Mouse (Mus musculus) midbrain, embryonic 14.5 days (tissue): ENCODE results near the gene Apopt1. TPM values are rescaled to one million over a fixed set of nuclear protein-coding genes. Genes with fewer than 3 reads are reported as not detected.

ENCODE experiments used
- ATAC-seq: fragments of 200-750 bp; cut with Nextera tagmentation; 2 replicates; pipeline ENCODE4 v1.8.0; 2017; ENCODE audit warnings: moderate number of reproducible peaks, moderate library complexity; ENCODE audit not compliant: low FRiP score, low TSS enrichment
- DNase-seq: peaks from one replicate; pipeline ENCODE4 v3.0.0-alpha.2; 2015
- H3K27ac ChIP-seq: fragments of 300-500 bp; sonication (generic); replicated peaks from 2 replicates; pipeline ENCODE4 v1.5.1; 2014; ENCODE audit warnings: mild to moderate bottlenecking, low read depth, low read length, moderate library complexity
- H3K27me3 ChIP-seq: fragments of 300-500 bp; sonication (generic); 2 replicates; pipeline ENCODE4 v1.6.1; 2014; ENCODE audit warnings: low read length, control low read depth, mixed read lengths; ENCODE audit not compliant: control insufficient read depth, insufficient read depth
- H3K36me3 ChIP-seq: fragments of 300-500 bp; sonication (generic); 2 replicates; pipeline ENCODE4 v1.6.1; 2014; ENCODE audit warnings: low read length, control low read depth; ENCODE audit not compliant: control insufficient read depth, insufficient read depth
- H3K4me1 ChIP-seq: fragments of 300-500 bp; sonication (generic); 2 replicates; pipeline ENCODE4 v1.6.1; 2014; ENCODE audit warnings: mild to moderate bottlenecking, antibody characterized with exemption, low read length, control low read depth; ENCODE audit not compliant: control insufficient read depth, insufficient read depth
- H3K4me2 ChIP-seq: fragments of 300-500 bp; sonication (generic); 2 replicates; pipeline ENCODE4 v1.6.1; 2014; ENCODE audit warnings: mild to moderate bottlenecking, low read length, moderate library complexity
- H3K4me3 ChIP-seq: fragments of 300-500 bp; sonication (generic); replicated peaks from 2 replicates; pipeline ENCODE4 v1.5.1; 2014; ENCODE audit warnings: low read depth, low read length
- H3K9ac ChIP-seq: fragments of 300-500 bp; sonication (generic); replicated peaks from 2 replicates; pipeline ENCODE4 v1.6.1; 2014; ENCODE audit warnings: mild to moderate bottlenecking, low read length, moderate library complexity
- H3K9me3 ChIP-seq: fragments of 300-500 bp; sonication (generic); 2 replicates; pipeline ENCODE4 v1.6.1; 2016; ENCODE audit warnings: low read length, control low read depth, mixed read lengths; ENCODE audit not compliant: control insufficient read depth
- WGBS: fragments of 180-500 bp; shearing (Covaris S2); extraction: QIAGEN DNeasy Blood & Tissue Kit; methylation state at CpG from one replicate; pipeline ENCODE4 v1.1.7; 2014; 5-methylcytosine and 5-hydroxymethylcytosine counted together
- polyA plus RNA-seq: library from polyadenylated mRNA; unstranded; fragments of >200 nt; fragmentation: Nextera tagmentation; extraction: Ambion mirVana; gene quantifications from 2 replicates; pipeline ENCODE4 v1.2.1, GENCODE M21; 2014

Apopt1 gene
- polyA plus RNA-seq, 1 experiment from 2014 or later, result 57.6 TPM

DNA sequence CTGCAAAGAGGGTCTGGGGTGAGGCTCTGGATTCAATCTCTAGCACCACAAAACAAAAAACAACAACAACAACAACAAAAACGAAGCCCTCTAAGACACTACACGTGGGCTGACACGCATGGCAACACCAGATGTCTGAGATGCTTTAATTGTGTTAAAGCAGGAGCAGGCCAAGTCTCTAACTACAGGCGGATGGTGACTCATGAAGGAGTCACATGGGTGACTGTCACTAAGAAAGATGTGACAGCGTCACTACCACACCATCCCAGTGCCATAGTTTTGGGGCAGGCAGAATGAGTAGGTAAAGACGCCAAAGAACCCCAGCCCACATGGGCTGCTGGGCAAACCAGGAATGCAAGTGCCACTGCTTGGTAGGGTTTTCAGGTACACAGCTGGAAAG, 39.4 kb downstream of the Apopt1 start:
- H3K36me3 ChIP-seq, result no peaks in the 10 kb centered on the region
- H3K4me1 ChIP-seq, result no peaks in the 10 kb centered on the region
- no peak overlapping the region for H3K27ac ChIP-seq
- H3K9ac ChIP-seq, result no peak overlapping the region
- no peak for DNase-seq
- no peak for ATAC-seq
- no peaks in the 10 kb centered on the region for H3K9me3 ChIP-seq
- no peak overlapping the region for H3K4me3 ChIP-seq
- WGBS, result 92% methylated on average over 6 of the region's 6 CpGs
- no peak overlapping the region for H3K4me2 ChIP-seq
- H3K27me3 ChIP-seq, result no peaks in the 10 kb centered on the region

DNA sequence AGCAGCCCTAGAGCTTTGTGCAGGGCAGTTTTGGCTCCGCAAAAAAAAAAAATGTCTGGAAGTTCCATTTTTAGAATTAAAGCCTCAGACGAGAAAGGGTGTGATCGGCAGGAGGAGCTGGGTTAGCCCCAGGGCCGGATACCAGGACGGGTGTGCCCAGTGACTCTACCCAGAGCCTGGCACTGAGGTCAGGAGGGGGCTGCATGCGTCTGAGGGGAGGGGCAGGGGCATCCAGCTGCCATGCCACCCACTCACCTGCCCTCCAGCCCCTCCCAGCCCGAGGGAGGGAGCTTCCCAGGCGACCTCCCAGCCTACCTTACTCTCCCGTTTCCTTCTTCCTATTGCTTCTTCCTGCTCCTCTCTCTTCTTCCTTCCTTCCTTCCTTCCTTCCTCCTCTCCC, 40.3 kb downstream of the Apopt1 start:
- no peak for DNase-seq
- no peak for ATAC-seq
- Histone ChIP-seq H3K27me3 (no peaks in the 10 kb centered on the region), H3K36me3 (no peaks in the 10 kb centered on the region), H3K4me3 (no peak overlapping the region), H3K9ac (no peak overlapping the region), H3K9me3 (no peaks in the 10 kb centered on the region), H3K4me1 (peaks cover 5% of the 10 kb centered on the region), H3K4me2 (no peak overlapping the region), H3K27ac (no peak overlapping the region)
- WGBS, result 69% methylated on average over 9 of the region's 9 CpGs

DNA sequence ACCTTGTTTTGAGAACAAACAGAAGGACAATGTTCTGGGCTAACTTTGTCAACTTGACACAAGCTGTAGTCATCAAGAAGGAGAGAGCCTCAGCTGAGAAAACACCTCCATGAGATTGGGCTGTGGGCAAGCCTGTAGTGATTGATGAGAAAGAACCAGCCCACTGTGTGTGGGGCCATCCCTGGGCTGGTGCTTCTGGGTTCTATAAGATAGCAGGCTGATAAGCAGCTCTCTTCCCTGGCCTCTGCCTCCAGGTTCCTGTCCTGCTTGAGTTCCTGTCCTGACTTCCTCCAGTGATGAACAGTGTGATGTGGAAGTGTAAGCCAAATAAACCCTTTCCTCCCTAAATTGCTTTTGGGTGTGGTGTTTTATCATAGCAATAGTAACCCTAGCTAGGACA, 41.6 kb downstream of the Apopt1 start:
- DNase-seq, result no peak
- no peaks in the 10 kb centered on the region for H3K36me3 ChIP-seq
- H3K4me3 ChIP-seq, result no peak overlapping the region

DNA sequence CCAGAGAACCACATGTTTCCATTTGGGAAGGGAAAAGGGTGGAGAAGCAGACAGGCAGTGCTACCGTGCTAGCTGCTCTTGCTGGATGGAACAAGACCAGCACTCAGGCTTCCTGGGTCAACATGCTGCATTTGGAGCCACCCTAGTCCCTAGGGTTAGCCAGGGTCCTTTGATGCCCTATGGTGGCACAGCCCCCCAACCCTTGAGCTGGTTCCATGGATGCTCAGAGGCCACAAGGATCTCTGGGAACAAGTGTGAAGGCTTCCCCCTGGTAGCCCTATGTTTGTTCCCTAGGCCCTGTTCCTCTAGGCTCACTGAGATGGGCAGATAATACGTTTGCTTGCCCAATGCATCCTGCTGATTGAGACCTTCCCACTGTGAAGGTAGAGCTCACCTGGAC, 42.2 kb downstream of the Apopt1 start:
- no peak overlapping the region for H3K4me2 ChIP-seq
- 74% methylated on average over 2 of the region's 2 CpGs for WGBS
- no peak for ATAC-seq
- H3K9me3 ChIP-seq, result no peaks in the 10 kb centered on the region
- no peaks in the 10 kb centered on the region for H3K36me3 ChIP-seq
- no peak overlapping the region for H3K4me3 ChIP-seq
- no peak overlapping the region for H3K9ac ChIP-seq
- peaks cover 10% of the 10 kb centered on the region for H3K4me1 ChIP-seq
- H3K27ac ChIP-seq, result no peak overlapping the region
- no peak for DNase-seq
- no peaks in the 10 kb centered on the region for H3K27me3 ChIP-seq

More for the DNA sequence above, 41.6 kb downstream of the Apopt1 start:
- ATAC-seq, result no peak
- Histone ChIP-seq H3K9ac (no peak overlapping the region), H3K27me3 (no peaks in the 10 kb centered on the region), H3K4me1 (peaks cover 5% of the 10 kb centered on the region), H3K9me3 (no peaks in the 10 kb centered on the region), H3K4me2 (no peak overlapping the region), H3K27ac (no peak overlapping the region)

DNA sequence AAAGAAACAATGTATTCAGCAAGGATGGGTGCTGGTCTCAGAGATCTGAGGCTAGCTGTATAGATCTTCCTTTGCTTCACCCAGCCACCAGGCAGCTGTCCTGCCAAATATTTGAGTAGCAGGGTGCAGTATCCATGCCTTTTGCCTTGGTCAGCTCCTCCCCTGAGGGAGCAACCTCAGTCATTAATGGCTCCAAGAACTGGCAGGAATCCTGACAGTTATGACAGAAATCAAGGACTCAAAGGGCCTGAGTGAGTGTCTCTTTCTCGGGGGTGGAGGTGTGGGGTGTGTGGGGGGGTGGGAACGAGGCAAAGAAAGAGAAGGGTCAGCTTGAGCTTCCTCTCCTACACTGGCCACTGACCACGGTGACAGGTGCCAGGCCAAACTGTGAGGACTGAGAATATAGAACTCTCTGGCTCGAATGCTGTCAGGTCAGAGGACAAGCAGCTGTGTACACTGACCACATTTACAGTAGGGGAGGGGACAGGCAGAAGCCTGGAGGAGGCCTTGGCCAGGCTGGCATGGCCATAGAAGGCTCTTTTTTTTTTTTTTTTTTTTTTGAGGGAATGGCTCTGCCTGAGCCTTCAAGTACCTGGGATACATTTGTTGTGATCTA, 43.1 kb downstream of the Apopt1 start:
- Histone ChIP-seq H3K36me3 (no peaks in the 10 kb centered on the region), H3K27me3 (no peaks in the 10 kb centered on the region), H3K4me1 (peaks cover 19% of the 10 kb centered on the region), H3K4me2 (no peak overlapping the region), H3K4me3 (no peak overlapping the region), H3K9ac (no peak overlapping the region), H3K27ac (no peak overlapping the region), H3K9me3 (no peaks in the 10 kb centered on the region)
- ATAC-seq (no peak), DNase-seq (no peak)
- 73% methylated on average over 4 of the region's 4 CpGs for WGBS

DNA sequence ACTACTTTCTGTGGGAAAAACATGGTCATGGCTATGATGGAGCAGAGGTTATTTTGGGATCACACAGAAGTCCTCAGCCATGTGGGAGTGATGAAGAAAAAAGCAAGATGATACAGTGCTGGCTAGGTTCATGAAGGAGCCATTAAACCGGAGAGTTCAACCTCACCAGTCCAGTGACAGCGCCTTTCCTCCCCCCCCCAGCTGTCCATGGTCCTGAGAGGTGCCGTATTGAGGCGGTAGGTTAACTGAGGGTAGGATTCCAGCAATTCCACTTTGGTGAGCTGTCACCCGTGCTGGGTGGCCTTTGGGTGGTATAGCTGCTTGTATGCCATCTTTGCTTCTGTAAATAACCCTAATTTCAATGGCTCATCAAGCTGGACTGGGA, 43.6 kb downstream of the Apopt1 start:
- H3K9me3 ChIP-seq, result no peaks in the 10 kb centered on the region
- no peak overlapping the region for H3K4me2 ChIP-seq
- no peaks in the 10 kb centered on the region for H3K27me3 ChIP-seq
- H3K36me3 ChIP-seq, result no peaks in the 10 kb centered on the region
- H3K9ac ChIP-seq, result no peak overlapping the region
- no peak overlapping the region for H3K4me3 ChIP-seq
- WGBS, result 62% methylated on average over 5 of the region's 5 CpGs
- DNase-seq, result no peak
- H3K27ac ChIP-seq, result no peak overlapping the region
- ATAC-seq, result no peak
- H3K4me1 ChIP-seq, result peaks cover 22% of the 10 kb centered on the region

DNA sequence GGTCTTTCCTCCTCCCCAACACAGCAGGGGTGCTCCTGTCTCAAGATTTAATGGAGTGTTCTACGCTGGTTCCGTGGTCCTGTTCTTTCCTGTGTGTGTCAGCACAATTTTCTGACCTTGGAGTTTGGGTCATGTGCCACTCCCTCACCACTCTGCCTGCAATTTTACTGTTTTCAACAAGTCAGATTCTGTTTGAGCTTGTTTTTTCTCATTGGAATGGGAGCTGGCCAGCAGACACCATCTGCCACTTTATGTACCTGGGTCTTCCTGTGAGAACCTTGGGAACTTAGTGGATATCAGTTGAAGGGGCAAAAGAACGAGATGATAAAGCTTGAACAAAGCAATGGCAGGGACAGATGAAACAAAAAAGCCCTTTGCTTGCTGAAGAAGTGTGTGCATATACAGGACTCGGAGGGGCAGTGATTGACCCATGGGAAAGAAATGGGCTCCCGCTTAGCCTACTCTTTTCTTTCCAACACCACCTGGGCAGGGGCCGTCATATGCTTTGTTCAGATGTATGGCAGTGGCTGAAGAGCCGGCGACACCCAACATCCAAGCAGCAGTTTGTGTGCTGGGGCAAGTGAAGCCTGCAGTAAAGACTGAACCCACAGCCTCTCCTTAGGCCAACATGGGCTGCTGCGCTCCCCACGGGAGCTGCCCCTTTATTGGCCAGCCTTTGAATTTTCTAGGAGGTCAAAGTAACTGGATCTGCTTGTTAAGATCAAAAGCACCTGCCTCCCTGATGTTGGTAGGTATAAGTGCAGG, 44.7 kb downstream of the Apopt1 start:
- H3K27me3 ChIP-seq, result no peaks in the 10 kb centered on the region
- 0 out of 2 replicates have a peak, but pooled peaks cover 1% of the 10 kb centered on the region for H3K36me3 ChIP-seq
- peak overlapping the region; percentile 99 for H3K4me2 ChIP-seq
- ATAC-seq (no peak), DNase-seq (no peak)
- H3K27ac ChIP-seq, result peak overlapping the region; percentile 97
- H3K4me3 ChIP-seq, result peak overlapping the region; percentile 95
- H3K4me1 ChIP-seq, result peaks cover 24% of the 10 kb centered on the region
- no peaks in the 10 kb centered on the region for H3K9me3 ChIP-seq
- WGBS, result 48% methylated on average over 10 of the region's 10 CpGs
- peak overlapping the region; percentile 98 for H3K9ac ChIP-seq

DNA sequence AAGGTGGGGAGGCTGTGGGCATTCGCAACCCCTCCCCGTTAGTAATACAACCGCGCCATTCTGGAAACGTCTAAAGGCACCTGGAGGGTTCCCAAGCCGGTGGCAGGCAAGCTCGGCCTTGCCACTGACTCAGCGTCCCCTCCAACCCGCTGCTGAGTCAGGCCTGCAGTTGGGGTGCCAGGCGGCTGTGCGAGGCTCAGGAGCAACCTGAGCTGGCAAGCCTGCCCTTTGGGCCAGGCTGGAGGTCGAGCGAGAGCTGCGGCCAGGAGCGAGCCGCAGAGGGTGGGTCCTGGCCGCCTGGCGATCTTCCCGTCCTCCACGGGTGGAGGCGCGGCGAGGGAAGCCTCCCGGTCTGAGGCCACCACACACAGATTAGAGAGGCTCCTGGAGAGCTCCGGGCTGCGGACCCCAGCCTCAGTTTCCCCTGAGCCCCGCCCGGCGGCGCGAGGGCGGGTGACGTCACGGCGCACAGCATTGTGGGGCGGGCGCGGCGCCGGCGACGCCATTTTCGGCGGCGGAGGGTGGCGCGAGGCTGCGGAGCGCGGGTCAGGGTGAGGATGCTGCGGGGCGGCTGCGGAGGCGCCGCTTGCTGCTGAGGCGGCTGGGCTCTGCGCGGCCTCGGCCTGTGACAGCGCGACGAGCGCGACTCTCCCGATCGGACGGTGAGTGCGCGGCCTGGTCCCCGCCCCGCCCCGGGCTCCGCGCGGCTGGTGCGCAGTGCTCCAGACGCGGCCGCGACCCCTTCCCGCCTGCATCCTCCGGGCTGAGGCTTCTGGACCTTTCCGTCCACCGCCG, 45.5 kb downstream of the Apopt1 start, which contains the start of gene Klc1:
Gene Klc1 (plus strand): TSS at position 469 of the 795 bp plus-strand sequence.
- H3K4me2 ChIP-seq, result peak within 1 kb of the TSS; percentile 99
- peaks cover 8% of the 10 kb centered on the region for H3K36me3 ChIP-seq
- H3K4me3 ChIP-seq, result peak within 1 kb of the TSS; percentile 95
- DNase-seq, result peak; percentile 95
- H3K4me1 ChIP-seq, result peaks cover 24% of the 10 kb centered on the region
- no peaks in the 10 kb centered on the region for H3K9me3 ChIP-seq
- H3K9ac ChIP-seq, result peak within 1 kb of the TSS; percentile 98
- ATAC-seq, result peak; percentile 88
- H3K27ac ChIP-seq, result peak within 1 kb of the TSS; percentile 97
- WGBS, result under 1% methylated on average over 71 of the region's 85 CpGs
- H3K27me3 ChIP-seq, result no peaks in the 10 kb centered on the region
